Mouse (Mus musculus) Patski (cell line): ENCODE results near the gene Thrap3. TPM values are rescaled to one million over a fixed set of nuclear protein-coding genes. Genes with fewer than 3 reads are reported as not detected.

Source experiments
- ATAC-seq: fragments of 100-300 bp; one replicate; pipeline ENCODE4 v1.8.0; 2021
- CTCF ChIA-PET: fragments of 350-600 bp; sonication (Branson Sonifier 250); formaldehyde crosslinking; loops from one replicate; lab custom pipeline; 2022; ENCODE audit warnings: inconsistent platforms; lab: Charles Lee
- POLR2A ChIA-PET: fragments of 350-600 bp; sonication (Branson Sonifier 250); formaldehyde crosslinking; loops from one replicate; lab custom pipeline; 2022; ENCODE audit warnings: antibody characterized with exemption, inconsistent platforms; lab: Charles Lee
- DNase-seq: peaks from one replicate; pipeline ENCODE4 v3.0.0-alpha.2; 2011; ENCODE audit warnings: low read depth, low spot score
- H3K27me3 ChIP-seq: fragments of 371-371 bp; one replicate; pipeline ENCODE4 v1.5.1; 2021
- CTCF ChIP-seq: fragments of 100-300 bp; IDR thresholded peaks from one replicate; pipeline ENCODE4 v1.5.1; 2021
- in situ Hi-C: fragments of 300-500 bp; cut with MboI; formaldehyde crosslinking; loops from 3 replicates; pipeline ENCODE4 v1.11.1; 2018; ENCODE audit warnings: low pct_unique_long_range_greater_than_20kb, mixed read lengths
- polyA plus RNA-seq: library from polyadenylated mRNA; unstranded; gene quantifications from one replicate; pipeline ENCODE4 v1.2.3, GENCODE M21; 2021

The Thrap3 gene
- 141 TPM for polyA plus RNA-seq

GRCm38 (mm10) chr4:126202303-126203181 is at the start of gene Thrap3:
Gene Thrap3, minus strand, starts transcription at chr4:126202760.
- ChIA-PET CTCF (no interaction called here), POLR2A (interaction anchor here (0.6 to 1.5 kb wide), 3 partner anchors 15 to 262 kb away, joined by 3 read pairs; partner anchors contain the start of gene Trappc3)
- no peaks in the 10 kb centered on the region for H3K27me3 ChIP-seq
- DNase-seq (peak; percentile 85), ATAC-seq (peak; percentile 85)
- TF ChIP-seq CTCF = no peak
- in situ Hi-C loops = no loop called here

- POLR2A ChIA-PET = interaction anchor here (0.7 kb wide), 1 partner anchor 22 kb away, joined by 3 read pairs; no protein-coding TSS in a partner anchor
- CTCF ChIA-PET = interaction anchor here (1.3 kb wide), 1 partner anchor 20 kb away, joined by 3 read pairs; no protein-coding TSS in a partner anchor
- ATAC-seq = no peak
- no peaks in the 10 kb centered on the region for H3K27me3 ChIP-seq
- in situ Hi-C loops = no loop called here
- DNase-seq = no peak
- TF ChIP-seq CTCF = no peak
These were observed 49.2 kb upstream of the Thrap3 start for GRCm38 (mm10) chr4:126251655-126252254.

- in situ Hi-C loops = no loop called here
- no peak for TF ChIP-seq CTCF
- CTCF ChIA-PET = no interaction called here
- DNase-seq (no peak), ATAC-seq (peak; percentile 29)
- H3K27me3 ChIP-seq = no peaks in the 10 kb centered on the region
- POLR2A ChIA-PET = no interaction called here
These were observed 48.1 kb upstream of the Thrap3 start for GRCm38 (mm10) chr4:126250659-126251058.

- ChIA-PET POLR2A (no interaction called here), CTCF (no interaction called here)
- no peak for DNase-seq
- no peak for TF ChIP-seq CTCF
- ATAC-seq = no peak
- H3K27me3 ChIP-seq = no peaks in the 10 kb centered on the region
- in situ Hi-C loops = no loop called here
These were observed 45.8 kb upstream of the Thrap3 start for GRCm38 (mm10) chr4:126248261-126248868.

- ATAC-seq = no peak
- no peak for TF ChIP-seq CTCF
These were observed 43.8 kb upstream of the Thrap3 start for GRCm38 (mm10) chr4:126246202-126246889.

GRCm38 (mm10) chr4:126242510-126242909 is 40.0 kb upstream of the Thrap3 start:
- TF ChIP-seq CTCF = no peak
- DNase-seq = no peak
- in situ Hi-C loops = no loop called here
- POLR2A ChIA-PET = interaction anchor here (1.5 kb wide), 1 partner anchor 14 kb away, joined by 7 read pairs; the partner anchor contains the start of gene Map7d1
- H3K27me3 ChIP-seq = no peaks in the 10 kb centered on the region
- no peak for ATAC-seq
- CTCF ChIA-PET = no interaction called here

More at GRCm38 (mm10) chr4:126246202-126246889, 43.8 kb upstream of the Thrap3 start:
- CTCF ChIA-PET = interaction anchor here (1.4 kb wide), 1 partner anchor 18 kb away, joined by 4 read pairs; no protein-coding TSS in a partner anchor
- in situ Hi-C loops = no loop called here
- DNase-seq = no peak
- H3K27me3 ChIP-seq = no peaks in the 10 kb centered on the region
- POLR2A ChIA-PET = interaction anchor here (0.6 to 2.2 kb wide), 2 partner anchors 10 to 186 kb away, joined by 3 to 5 read pairs; partner anchors contain the start of gene Map7d1

GRCm38 (mm10) chr4:126241956-126242355 is 39.4 kb upstream of the Thrap3 start:
- ATAC-seq (no peak), DNase-seq (no peak)
- POLR2A ChIA-PET = interaction anchor here (1.5 kb wide), 1 partner anchor 15 kb away, joined by 7 read pairs; the partner anchor contains the start of gene Map7d1
- in situ Hi-C loops = no loop called here
- TF ChIP-seq CTCF = no peak
- no peaks in the 10 kb centered on the region for H3K27me3 ChIP-seq
- CTCF ChIA-PET = no interaction called here

- ChIA-PET CTCF (no interaction called here), POLR2A (no interaction called here)
- H3K27me3 ChIP-seq = no peaks in the 10 kb centered on the region
- ATAC-seq (no peak), DNase-seq (no peak)
- no peak for TF ChIP-seq CTCF
- in situ Hi-C loops = no loop called here
These were observed 37.4 kb upstream of the Thrap3 start for GRCm38 (mm10) chr4:126239862-126240475.

GRCm38 (mm10) chr4:126237721-126238242 is 35.2 kb upstream of the Thrap3 start:
- in situ Hi-C loops = no loop called here
- ChIA-PET POLR2A (interaction anchor here (1.1 kb wide), 1 partner anchor 23 kb away, joined by 4 read pairs; no protein-coding TSS in a partner anchor), CTCF (no interaction called here)
- no peak for TF ChIP-seq CTCF
- ATAC-seq (no peak), DNase-seq (no peak)
- no peaks in the 10 kb centered on the region for H3K27me3 ChIP-seq
